Mouse (Mus musculus) intestine, embryonic 14.5 days (tissue): ENCODE measurements at regions not wholly inside any gene's neighbourhood (a gene's known extent, or its start where the extent isn't known, plus 50 kb on each side); places are given as distances from the start of the nearest gene placed in this dataset.

Source experiments
- ATAC-seq: fragments of 200-750 bp; cut with Nextera tagmentation; replicated peaks from 2 replicates; pipeline ENCODE4 v1.8.0; 2017; ENCODE audit warnings: low read depth, moderate number of reproducible peaks, moderate TSS enrichment, moderate library complexity; ENCODE audit not compliant: low FRiP score, low TSS enrichment
- DNase-seq: peaks from one replicate; pipeline ENCODE4 v3.0.0-alpha.2; 2018; ENCODE audit warnings: low spot score
- H3K27ac ChIP-seq: fragments of 300-500 bp; sonication (generic); 2 replicates; pipeline ENCODE4 v1.5.1; 2014; ENCODE audit warnings: low read depth, mild to moderate bottlenecking, control low read depth
- H3K27me3 ChIP-seq: fragments of 300-500 bp; sonication (generic); replicated peaks from 2 replicates; pipeline ENCODE4 v1.6.1; 2014; ENCODE audit warnings: low read length, control low read depth; ENCODE audit not compliant: control insufficient read depth, insufficient read depth
- H3K36me3 ChIP-seq: fragments of 300-500 bp; sonication (generic); 2 replicates; pipeline ENCODE4 v1.6.1; 2014; ENCODE audit warnings: low read length, control low read depth; ENCODE audit not compliant: control insufficient read depth, insufficient read depth
- H3K4me1 ChIP-seq: fragments of 300-500 bp; sonication (generic); replicated peaks from 2 replicates; pipeline ENCODE4 v1.6.1; 2014; ENCODE audit warnings: low read length, control low read depth, mixed read lengths; ENCODE audit not compliant: control insufficient read depth, insufficient read depth
- H3K4me2 ChIP-seq: fragments of 300-500 bp; sonication (generic); 2 replicates; pipeline ENCODE4 v1.6.1; 2014; ENCODE audit warnings: low read length
- H3K4me3 ChIP-seq: fragments of 300-500 bp; sonication (generic); 2 replicates; pipeline ENCODE4 v1.5.1; 2014; ENCODE audit warnings: low read depth, low read length, control low read depth, mixed read lengths
- H3K9ac ChIP-seq: fragments of 300-500 bp; sonication (generic); 2 replicates; pipeline ENCODE4 v1.6.1; 2014; ENCODE audit warnings: mild to moderate bottlenecking, low read length
- H3K9me3 ChIP-seq: fragments of 300-500 bp; sonication (generic); 2 replicates; pipeline ENCODE4 v1.6.1; 2016; ENCODE audit warnings: low read length, control low read depth; ENCODE audit not compliant: control insufficient read depth
- WGBS: fragments of 180-500 bp; shearing (Covaris S2); extraction: QIAGEN DNeasy Blood & Tissue Kit; methylation state at CpG from one replicate; pipeline ENCODE4 v1.1.7; 2014; 5-methylcytosine and 5-hydroxymethylcytosine counted together

DNA sequence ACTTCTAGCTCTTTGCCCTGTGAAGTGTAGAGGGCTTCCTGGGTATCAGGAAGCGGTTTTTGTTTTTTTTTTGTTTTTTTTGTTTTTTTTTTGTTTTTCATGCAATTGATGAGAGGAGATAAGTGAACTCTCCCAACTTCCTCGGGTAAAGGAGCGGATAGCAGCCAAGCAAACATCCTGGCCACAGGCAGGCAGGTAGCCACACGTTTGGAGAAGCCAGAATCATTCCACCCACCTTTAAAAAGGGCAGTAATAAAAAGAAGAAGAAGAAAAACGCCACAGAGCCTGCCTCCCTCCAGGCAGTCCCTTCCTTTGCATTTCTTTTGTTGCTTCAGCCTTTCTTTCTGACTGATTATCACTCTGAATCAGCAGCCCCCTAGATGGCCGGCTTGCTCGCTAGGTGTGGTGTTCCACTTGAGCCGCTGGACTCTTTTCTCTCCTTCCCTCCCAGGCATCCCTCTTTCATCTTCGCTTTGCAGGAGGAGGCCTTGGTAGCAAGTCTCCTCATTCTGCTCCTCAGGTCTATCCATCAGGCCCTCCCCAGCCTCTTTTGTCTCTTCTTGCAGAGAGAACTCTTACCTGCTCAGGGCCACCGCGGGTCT is 323.9 kb upstream of the Gm765 start:
- Histone ChIP-seq H3K4me3 (no peak overlapping the region), H3K27me3 (no peaks in the 10 kb centered on the region), H3K27ac (no peak overlapping the region), H3K4me2 (no peak overlapping the region), H3K9me3 (no peaks in the 10 kb centered on the region), H3K4me1 (no peaks in the 10 kb centered on the region), H3K36me3 (no peaks in the 10 kb centered on the region), H3K9ac (no peak overlapping the region)
- ATAC-seq (no peak), DNase-seq (no peak)
- WGBS, result 35% methylated on average over 11 of the region's 11 CpGs

DNA sequence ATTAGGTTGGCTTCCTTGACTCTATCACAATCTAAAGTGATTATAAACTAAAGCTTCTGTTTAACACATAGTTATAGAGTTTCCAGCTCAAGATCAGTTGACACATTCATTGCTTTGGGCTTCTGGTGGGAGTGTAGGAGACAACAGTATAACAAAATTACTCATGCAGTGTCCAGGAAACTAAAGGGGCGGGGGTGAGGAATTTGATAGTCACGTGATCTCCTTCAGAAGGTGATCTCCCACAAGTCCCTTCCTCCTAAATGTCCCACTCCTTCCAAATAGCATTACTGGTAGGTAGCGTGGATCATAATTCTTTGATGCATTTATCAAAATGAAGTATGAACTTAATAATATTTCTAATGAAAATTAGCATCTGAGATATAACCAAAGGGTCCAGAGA is 309.3 kb upstream of the Gm765 start:
- Histone ChIP-seq H3K36me3 (no peaks in the 10 kb centered on the region), H3K4me1 (no peaks in the 10 kb centered on the region), H3K4me3 (no peak overlapping the region), H3K27ac (no peak overlapping the region), H3K4me2 (no peak overlapping the region), H3K9ac (no peak overlapping the region), H3K9me3 (no peaks in the 10 kb centered on the region), H3K27me3 (no peaks in the 10 kb centered on the region)
- 83% methylated on average over 3 of the region's 3 CpGs for WGBS
- ATAC-seq (no peak), DNase-seq (no peak)

DNA sequence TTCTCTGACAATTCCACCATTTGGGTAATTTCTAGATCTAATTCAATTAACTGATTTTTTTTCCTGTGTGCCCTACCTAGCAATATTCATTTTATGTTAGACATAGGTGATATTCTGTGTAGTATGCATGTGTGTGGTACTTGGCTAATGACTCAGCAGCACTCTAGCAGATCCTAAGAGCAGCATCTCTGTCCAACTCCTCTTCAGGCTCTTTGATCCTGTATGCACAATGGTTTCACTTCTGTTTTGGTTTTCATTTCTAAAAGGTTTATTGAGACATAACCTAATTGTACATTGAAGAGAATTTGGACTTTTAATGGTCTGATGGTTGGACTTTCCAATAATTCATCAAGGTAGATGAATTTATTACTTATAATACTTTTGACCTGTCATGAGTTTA is 308.8 kb upstream of the Gm765 start:
- H3K4me3 ChIP-seq, result no peak overlapping the region
- H3K9me3 ChIP-seq, result no peaks in the 10 kb centered on the region
- ATAC-seq (no peak), DNase-seq (no peak)
- no peak overlapping the region for H3K27ac ChIP-seq
- no peaks in the 10 kb centered on the region for H3K4me1 ChIP-seq
- no peak overlapping the region for H3K9ac ChIP-seq
- no peaks in the 10 kb centered on the region for H3K36me3 ChIP-seq
- H3K4me2 ChIP-seq, result no peak overlapping the region
- H3K27me3 ChIP-seq, result no peaks in the 10 kb centered on the region

- H3K4me3 ChIP-seq, result no peak overlapping the region
- no peaks in the 10 kb centered on the region for H3K36me3 ChIP-seq
- no peaks in the 10 kb centered on the region for H3K4me1 ChIP-seq
- 94% methylated on average over 5 of the region's 5 CpGs for WGBS
- H3K4me2 ChIP-seq, result no peak overlapping the region
- H3K27me3 ChIP-seq, result no peaks in the 10 kb centered on the region
- DNase-seq (no peak), ATAC-seq (no peak)
- no peaks in the 10 kb centered on the region for H3K9me3 ChIP-seq
- no peak overlapping the region for H3K9ac ChIP-seq
- H3K27ac ChIP-seq, result no peak overlapping the region
Observed at GRCm38 (mm10) chr6:98640316-98640715, 297.8 kb upstream of the Gm765 start.

GRCm38 (mm10) chr6:98635816-98636215 is 293.3 kb upstream of the Gm765 start:
- no peak overlapping the region for H3K4me3 ChIP-seq
- no peaks in the 10 kb centered on the region for H3K36me3 ChIP-seq
- H3K9ac ChIP-seq, result no peak overlapping the region
- H3K27ac ChIP-seq, result no peak overlapping the region
- 83% methylated on average over 6 of the region's 6 CpGs for WGBS
- DNase-seq (no peak), ATAC-seq (no peak)
- H3K4me2 ChIP-seq, result no peak overlapping the region
- H3K4me1 ChIP-seq, result no peaks in the 10 kb centered on the region; the same call in 1 of the 2 replicates
- H3K27me3 ChIP-seq, result no peaks in the 10 kb centered on the region
- no peaks in the 10 kb centered on the region for H3K9me3 ChIP-seq

DNA sequence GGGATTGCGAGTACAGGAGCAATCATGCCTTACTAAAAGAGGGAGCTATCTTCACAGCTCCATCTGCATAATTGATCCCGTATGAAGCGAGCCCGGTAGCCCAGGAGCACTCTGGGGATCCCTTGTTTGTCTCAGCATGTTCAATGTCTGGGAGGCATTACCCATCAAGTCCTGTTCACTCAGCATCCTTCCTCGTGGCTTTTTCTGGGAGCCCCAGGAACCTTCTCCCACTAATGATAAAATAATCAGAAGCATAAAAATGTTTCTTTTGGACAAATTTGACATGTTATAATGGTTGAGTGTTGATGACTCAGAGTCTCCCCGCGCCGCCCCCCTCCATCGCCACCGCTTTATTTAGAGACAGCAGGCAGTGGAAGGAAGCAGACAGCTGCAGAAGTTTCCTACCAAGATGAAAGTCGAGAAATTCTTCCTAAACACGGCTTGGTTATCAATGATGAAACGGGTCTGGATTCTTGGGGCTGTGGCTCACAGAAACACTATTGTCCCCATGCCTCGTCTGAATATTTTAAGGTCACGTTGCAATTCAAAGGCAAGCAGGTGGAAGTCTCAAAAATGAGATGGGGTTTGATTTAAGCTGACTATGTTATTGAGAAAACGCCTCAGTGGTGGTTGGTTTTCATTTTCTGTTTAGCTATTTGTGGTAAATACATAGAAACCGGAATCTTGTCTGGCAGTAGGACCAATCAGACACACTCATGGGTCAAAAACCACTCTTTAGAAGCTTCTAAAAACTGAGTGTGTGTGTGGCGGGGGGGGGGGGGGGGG is 289.9 kb upstream of the Gm765 start:
- peak overlapping the region; percentile 29 for H3K4me2 ChIP-seq
- 54% methylated on average over 18 of the region's 18 CpGs for WGBS
- no peak overlapping the region for H3K9ac ChIP-seq
- DNase-seq (no peak), ATAC-seq (no peak)
- no peak overlapping the region for H3K27ac ChIP-seq
- no peaks in the 10 kb centered on the region for H3K36me3 ChIP-seq
- H3K9me3 ChIP-seq, result no peaks in the 10 kb centered on the region
- no peaks in the 10 kb centered on the region; the same call in 1 of the 2 replicates for H3K4me1 ChIP-seq
- no peak overlapping the region for H3K4me3 ChIP-seq
- no peaks in the 10 kb centered on the region for H3K27me3 ChIP-seq

DNA sequence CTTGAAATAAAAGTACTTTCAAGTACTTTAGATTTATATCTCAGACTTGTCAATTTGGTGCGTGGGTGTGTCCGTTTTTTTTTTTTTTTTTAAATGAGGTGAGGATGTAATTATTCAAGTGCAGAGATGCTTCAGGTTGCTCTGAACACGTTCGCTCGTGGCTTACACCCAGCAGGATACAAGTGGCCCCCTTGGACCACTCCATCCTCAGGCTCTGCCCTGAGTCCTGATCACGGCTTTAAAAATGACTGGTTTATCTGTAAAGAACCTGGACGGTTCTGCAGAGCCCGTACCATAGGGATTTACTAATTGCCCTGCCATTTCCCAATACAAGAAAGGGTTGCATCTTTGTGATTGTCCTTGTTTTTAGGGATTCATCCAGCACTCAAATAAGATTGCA is 288.7 kb upstream of the Gm765 start:
- Histone ChIP-seq H3K4me2 (no peak overlapping the region), H3K4me1 (no peaks in the 10 kb centered on the region; the same call in 1 of the 2 replicates), H3K9ac (no peak overlapping the region), H3K27ac (no peak overlapping the region), H3K36me3 (no peaks in the 10 kb centered on the region), H3K4me3 (no peak overlapping the region), H3K9me3 (no peaks in the 10 kb centered on the region), H3K27me3 (no peaks in the 10 kb centered on the region)
- ATAC-seq (no peak), DNase-seq (no peak)
- WGBS, result 72% methylated on average over 8 of the region's 8 CpGs

GRCm38 (mm10) chr6:98629646-98630045 is 287.1 kb upstream of the Gm765 start:
- no peak for ATAC-seq
- Histone ChIP-seq H3K27ac (no peak overlapping the region), H3K27me3 (no peaks in the 10 kb centered on the region), H3K4me3 (no peak overlapping the region), H3K9me3 (no peaks in the 10 kb centered on the region), H3K4me2 (no peak overlapping the region), H3K4me1 (no peaks in the 10 kb centered on the region; the same call in 1 of the 2 replicates), H3K36me3 (no peaks in the 10 kb centered on the region), H3K9ac (no peak overlapping the region)
- no peak for DNase-seq
- WGBS, result 72% methylated on average over 4 of the region's 4 CpGs

DNA sequence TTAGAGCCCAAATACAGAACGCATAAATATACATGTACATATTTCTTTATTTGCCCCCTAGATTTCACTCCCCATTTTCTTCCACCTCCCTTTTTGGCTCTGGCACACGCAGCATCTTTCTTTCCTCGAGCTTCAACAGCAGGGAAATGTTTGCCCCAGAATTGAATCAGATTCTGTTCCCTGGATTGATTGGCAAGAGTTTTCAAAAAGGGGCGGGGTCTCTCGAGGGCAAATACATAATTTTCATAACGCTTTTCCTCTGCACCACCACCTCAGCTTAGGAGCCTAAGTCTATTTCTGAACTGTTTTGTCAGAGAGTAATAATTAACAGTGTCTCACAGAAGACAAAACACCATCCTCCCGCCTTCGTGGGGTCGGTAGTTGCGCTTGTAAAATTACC is 283.9 kb upstream of the Gm765 start:
- Histone ChIP-seq H3K4me2 (no peak overlapping the region), H3K4me3 (no peak overlapping the region), H3K27ac (no peak overlapping the region), H3K36me3 (no peaks in the 10 kb centered on the region), H3K9me3 (no peaks in the 10 kb centered on the region), H3K4me1 (no peaks in the 10 kb centered on the region), H3K9ac (no peak overlapping the region), H3K27me3 (no peaks in the 10 kb centered on the region)
- 77% methylated on average over 10 of the region's 10 CpGs for WGBS
- ATAC-seq, result no peak
- DNase-seq, result no peak
